Mouse (Mus musculus) C2C12 (cell line): ENCODE data around the gene Sapcd1. TPM values are rescaled to one million over a fixed set of nuclear protein-coding genes. Genes with fewer than 3 reads are reported as not detected.

Experiments
- H3K27me3 ChIP-seq: one replicate; pipeline ENCODE4 v1.6.1; 2011; ENCODE audit not compliant: control insufficient read depth, insufficient read depth, insufficient read length
- H3K36me3 ChIP-seq: one replicate; pipeline ENCODE4 v1.6.1; 2011; ENCODE audit not compliant: control insufficient read depth, insufficient read depth
- H3K4me3 ChIP-seq: one replicate; pipeline ENCODE4 v1.5.1; 2011; ENCODE audit warnings: mild to moderate bottlenecking, control low read depth; ENCODE audit not compliant: poor library complexity, insufficient read depth, severe bottlenecking
- H3K79me2 ChIP-seq: one replicate; pipeline ENCODE4 v1.6.1; 2011; ENCODE audit not compliant: control insufficient read depth, insufficient read depth
- H3K79me3 ChIP-seq: one replicate; pipeline ENCODE4 v1.6.1; 2011; ENCODE audit warnings: low read depth, control low read depth
- H3ac ChIP-seq: one replicate; pipeline ENCODE3; 2011; ENCODE audit warnings: low read depth; ENCODE audit not compliant: control insufficient read depth, insufficient read length
- CEBPB ChIP-seq: IDR thresholded peaks from one replicate; pipeline ENCODE4 v1.6.1; 2011; ENCODE audit warnings: low read depth, mild to moderate bottlenecking, control low read depth, moderate library complexity
- CTCF ChIP-seq: IDR thresholded peaks from one replicate; pipeline ENCODE4 v1.5.1; 2011; ENCODE audit not compliant: control insufficient read depth, insufficient read depth, insufficient read length
- FOSL1 ChIP-seq: IDR thresholded peaks from one replicate; pipeline ENCODE4 v1.8.0; 2011; ENCODE audit warnings: mild to moderate bottlenecking, low read length; ENCODE audit not compliant: poor library complexity, insufficient read depth, severe bottlenecking
- MAX ChIP-seq: IDR thresholded peaks from one replicate; pipeline ENCODE4 v1.6.1; 2011; ENCODE audit warnings: mild to moderate bottlenecking, control low read depth
- MYOD1 ChIP-seq: IDR thresholded peaks from one replicate; pipeline ENCODE4 v1.6.1; 2011; ENCODE audit warnings: low read depth; ENCODE audit not compliant: control insufficient read depth, insufficient read length
- MYOG ChIP-seq: IDR thresholded peaks from one replicate; pipeline ENCODE4 v1.6.1; 2011; ENCODE audit not compliant: control insufficient read depth, insufficient read length; ENCODE audit errors: extremely low read depth
- USF1 ChIP-seq: IDR thresholded peaks from one replicate; pipeline ENCODE4 v1.6.1; 2011; ENCODE audit warnings: low read depth, mild to moderate bottlenecking, control low read depth, moderate library complexity
- polyA plus RNA-seq: library from polyadenylated mRNA; unstranded; fragments of >200 nt; fragmentation: generic; extraction: Trizol; gene quantifications from one replicate; pipeline ENCODE4 v1.2.1, GENCODE M21; 2012; ENCODE audit warnings: missing spikeins

Gene Sapcd1
- polyA plus RNA-seq, 1 experiment = 0.23 TPM

DNA sequence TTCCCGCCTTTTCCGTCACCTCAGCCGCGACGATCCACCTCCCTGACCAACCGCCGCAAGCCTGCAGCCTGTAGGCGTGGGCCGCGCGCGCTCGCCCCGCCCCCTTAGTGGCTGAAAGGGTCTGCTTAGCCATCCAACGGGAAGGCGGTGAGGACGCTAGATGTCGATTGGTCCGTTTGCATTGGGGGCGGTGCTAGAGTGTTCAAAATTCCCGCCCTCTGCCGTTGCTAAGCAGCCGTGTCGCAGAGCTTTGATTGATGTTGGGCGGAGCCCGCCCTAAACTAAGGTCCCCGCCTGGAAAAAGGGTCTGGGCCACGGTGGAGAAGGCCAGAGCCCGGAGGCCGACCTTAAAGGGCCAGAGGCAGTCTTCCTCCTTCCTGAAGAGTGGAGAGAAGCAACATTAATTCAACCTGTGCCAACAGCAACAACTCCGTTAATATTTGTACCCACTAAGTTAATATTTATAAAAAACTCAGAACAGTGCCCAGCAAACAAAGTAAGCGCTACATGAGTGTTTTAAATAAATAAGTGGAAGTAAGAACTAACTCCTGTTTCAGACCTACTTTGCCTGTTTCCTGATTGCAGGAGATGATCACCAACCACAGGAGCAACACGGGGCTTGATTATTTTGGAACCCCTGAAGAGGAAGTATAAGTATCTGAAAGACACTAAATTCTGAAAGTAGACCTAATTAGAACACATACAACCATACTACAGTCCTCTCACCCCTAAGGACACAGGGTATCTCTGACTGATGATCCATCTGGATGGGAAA, 19.1 kb upstream of the Sapcd1 start, which contains the start of gene Msh5:
TSS of gene Msh5 (minus strand) at position 65 of the 775 bp plus-strand sequence.
- H3K79me2 ChIP-seq = peaks cover 31% of the 10 kb centered on the region
- TF ChIP-seq CEBPB (no peak), USF1 (no peak), CTCF (no peak), MAX (no peak), MYOD1 (no peak), FOSL1 (no peak), MYOG (no peak)
- H3K36me3 ChIP-seq = no peaks in the 10 kb centered on the region
- H3K4me3 ChIP-seq = peak within 1 kb of the TSS; percentile 34
- no peaks in the 10 kb centered on the region for H3K27me3 ChIP-seq
- peaks cover 11% of the 10 kb centered on the region for H3K79me3 ChIP-seq
- peak within 1 kb of the TSS; percentile 75 for H3ac ChIP-seq

GRCm38 (mm10) chr17:35045807-35046680, 18.2 kb upstream of the Sapcd1 start:
- Histone ChIP-seq H3K4me3 (peak overlapping the region; percentile 34), H3K36me3 (no peaks in the 10 kb centered on the region), H3ac (peak overlapping the region; percentile 75), H3K27me3 (no peaks in the 10 kb centered on the region), H3K79me3 (peaks cover 6% of the 10 kb centered on the region), H3K79me2 (peaks cover 23% of the 10 kb centered on the region)
- no peak for TF ChIP-seq MYOD1
- TF ChIP-seq MAX = peak; percentile 83

- Histone ChIP-seq H3K27me3 (no peaks in the 10 kb centered on the region), H3K79me2 (peaks cover 14% of the 10 kb centered on the region), H3K36me3 (no peaks in the 10 kb centered on the region), H3ac (no peak overlapping the region), H3K79me3 (no peaks in the 10 kb centered on the region), H3K4me3 (no peak overlapping the region)
- TF ChIP-seq MYOD1 = no peak
- TF ChIP-seq CEBPB = peak; percentile 2
Measured at GRCm38 (mm10) chr17:35044904-35045806, 17.3 kb upstream of the Sapcd1 start.

- TF ChIP-seq USF1 (no peak), FOSL1 (no peak), MAX (no peak), CTCF (no peak), CEBPB (no peak), MYOG (no peak), MYOD1 (no peak)
Measured at GRCm38 (mm10) chr17:35043794-35044193, 16.0 kb upstream of the Sapcd1 start.

DNA sequence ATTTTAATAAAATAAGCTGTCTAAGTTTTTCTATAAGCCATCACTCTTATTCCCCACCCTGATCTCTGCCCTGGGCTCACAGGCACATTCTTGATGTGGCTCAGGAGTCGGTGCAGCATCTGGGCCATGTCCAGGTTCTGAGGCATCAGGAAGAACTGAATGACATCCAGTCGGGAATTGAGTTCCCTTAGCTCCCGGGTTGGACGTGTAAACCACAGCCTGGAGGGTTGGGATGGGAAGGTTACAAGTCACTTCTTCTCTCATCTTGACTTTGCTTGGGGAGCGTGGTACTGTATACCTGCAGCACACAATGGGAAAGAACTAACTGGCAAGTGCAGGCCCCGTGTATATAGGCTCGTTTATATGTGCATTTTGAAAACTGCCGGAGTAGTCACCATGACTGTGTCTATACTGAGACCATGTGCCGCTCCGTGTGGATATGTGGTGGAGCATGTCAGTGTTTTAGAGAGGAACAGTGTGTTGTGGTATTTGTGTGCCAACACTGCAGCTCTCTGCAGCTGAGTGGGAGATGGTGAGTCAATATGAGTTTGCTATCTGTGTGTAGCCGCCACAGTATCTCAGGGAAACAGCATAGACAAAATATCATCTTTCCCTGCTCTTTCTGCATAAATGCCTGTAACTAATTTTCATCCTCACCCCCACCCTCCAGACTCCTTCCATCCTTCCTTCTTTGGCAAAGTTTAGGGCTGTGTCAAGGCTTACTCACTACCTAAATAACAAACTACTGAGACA, 11.5 kb upstream of the Sapcd1 start:
- no peaks in the 10 kb centered on the region for H3K79me3 ChIP-seq
- H3K27me3 ChIP-seq = no peaks in the 10 kb centered on the region
- TF ChIP-seq MAX = peak; percentile 90
- no peak for TF ChIP-seq FOSL1
- peak; percentile 51 for TF ChIP-seq MYOD1
- no peaks in the 10 kb centered on the region for H3K36me3 ChIP-seq
- no peaks in the 10 kb centered on the region for H3K79me2 ChIP-seq
- no peak overlapping the region for H3K4me3 ChIP-seq
- peak overlapping the region; percentile 39 for H3ac ChIP-seq

More at GRCm38 (mm10) chr17:35043794-35044193, 16.0 kb upstream of the Sapcd1 start:
- H3ac ChIP-seq = no peak overlapping the region
- no peak overlapping the region for H3K4me3 ChIP-seq
- H3K27me3 ChIP-seq = no peaks in the 10 kb centered on the region
- peaks cover under 1% of the 10 kb centered on the region for H3K79me2 ChIP-seq
- H3K79me3 ChIP-seq = no peaks in the 10 kb centered on the region
- H3K36me3 ChIP-seq = no peaks in the 10 kb centered on the region
